Mouse (Mus musculus): ENCODE results near the gene Ifnk.
A peak's percentile ranks its signal among the peaks of the same experiment; 100 is the strongest.

Ifnk gene

DNA sequence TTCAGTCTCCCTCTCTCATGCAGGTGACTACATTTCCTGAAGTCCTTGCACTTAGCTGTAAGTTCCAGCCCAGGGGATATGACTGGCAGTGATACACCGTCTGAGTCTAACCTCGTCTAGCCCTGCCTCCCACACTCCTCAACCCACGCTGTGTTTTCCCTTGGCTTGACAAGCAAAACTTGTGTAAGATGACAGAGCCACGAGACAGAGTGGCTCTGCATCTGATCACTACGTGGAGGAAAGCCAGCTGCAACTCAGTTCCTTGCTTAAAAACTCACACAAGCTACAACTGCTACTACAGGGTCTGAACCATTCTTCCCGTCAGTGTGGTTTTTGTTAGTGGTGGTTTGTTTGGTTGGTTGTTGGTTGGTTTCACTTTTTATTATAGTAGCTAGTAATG lies 11.5 kb upstream of the Ifnk start:
- DNase-seq (ENCODE audit: low spot score in 2 of 2), result no peak

DNA sequence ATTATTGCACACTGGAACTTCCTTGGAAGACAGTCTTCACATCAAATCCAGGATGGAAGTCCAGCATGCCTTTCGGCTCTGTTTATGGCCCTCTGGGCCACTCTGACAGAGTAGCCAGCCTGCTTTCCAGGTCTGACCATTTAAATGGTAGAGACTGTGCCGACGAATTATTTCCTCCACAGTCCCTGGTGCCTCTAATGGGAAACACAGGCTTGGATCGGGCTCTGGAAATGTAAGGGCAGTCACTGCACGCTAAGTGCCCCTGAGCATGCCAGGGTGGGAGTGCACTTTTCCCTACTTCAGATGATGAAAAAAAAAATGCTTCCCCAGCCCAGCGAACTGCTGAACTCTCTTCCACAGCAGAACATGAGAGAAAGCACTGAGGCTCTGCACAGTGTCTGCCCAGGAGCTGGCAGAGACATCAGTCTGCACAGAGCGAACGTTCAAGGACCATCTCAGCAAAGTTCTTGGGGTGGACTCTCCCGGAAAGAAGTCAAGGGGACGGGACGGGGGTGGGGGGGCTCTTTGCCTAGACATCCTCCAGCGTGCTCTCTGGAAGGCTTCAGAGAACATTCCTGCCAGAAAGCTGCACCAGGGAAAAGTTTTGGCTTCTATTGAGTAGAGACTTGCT lies 8.3 kb upstream of the Ifnk start:
- no peak for DNase-seq (ENCODE audit: low spot score in 2 of 2)

DNA sequence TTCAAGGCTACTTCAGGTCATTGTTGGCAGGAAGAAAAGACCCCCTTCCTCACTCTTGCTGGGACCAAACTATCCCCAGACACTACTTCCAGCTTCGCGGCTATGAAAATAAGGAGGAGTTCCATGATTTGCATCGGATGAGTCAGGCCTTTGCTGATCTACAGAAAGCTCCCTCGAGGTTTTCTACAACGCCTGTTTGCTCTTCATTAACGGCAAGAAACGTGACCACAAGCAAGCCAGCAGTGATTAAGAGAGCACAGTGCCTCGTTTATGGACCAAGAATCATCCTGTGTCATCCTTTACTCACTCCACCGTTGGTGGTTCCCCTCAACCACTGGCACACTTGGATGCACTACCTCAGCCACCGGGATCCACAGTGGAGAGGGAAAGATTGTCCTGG lies 6.1 kb upstream of the Ifnk start:
- DNase-seq (ENCODE audit: low spot score in 2 of 2), result no peak

DNA sequence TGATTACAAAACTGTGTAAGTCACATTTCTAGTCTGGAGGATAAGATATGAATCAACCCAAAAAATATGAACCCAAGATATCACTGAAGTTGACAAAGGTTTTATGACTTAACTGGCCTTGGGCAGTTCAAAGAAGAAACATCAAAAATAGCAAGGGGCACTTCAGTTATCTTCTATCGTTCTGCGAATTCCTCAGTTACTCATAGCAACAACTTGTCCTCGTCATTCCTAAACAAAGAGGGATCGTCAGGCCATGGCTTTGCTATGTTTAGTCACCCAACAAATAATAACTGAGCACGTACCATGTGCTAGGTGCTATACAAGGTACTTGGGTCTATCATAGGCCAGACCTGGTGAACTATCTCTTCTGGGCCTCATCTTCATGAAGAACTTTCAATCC lies 5.3 kb upstream of the Ifnk start:
- no peak for DNase-seq (ENCODE audit: low spot score in 2 of 2)

DNA sequence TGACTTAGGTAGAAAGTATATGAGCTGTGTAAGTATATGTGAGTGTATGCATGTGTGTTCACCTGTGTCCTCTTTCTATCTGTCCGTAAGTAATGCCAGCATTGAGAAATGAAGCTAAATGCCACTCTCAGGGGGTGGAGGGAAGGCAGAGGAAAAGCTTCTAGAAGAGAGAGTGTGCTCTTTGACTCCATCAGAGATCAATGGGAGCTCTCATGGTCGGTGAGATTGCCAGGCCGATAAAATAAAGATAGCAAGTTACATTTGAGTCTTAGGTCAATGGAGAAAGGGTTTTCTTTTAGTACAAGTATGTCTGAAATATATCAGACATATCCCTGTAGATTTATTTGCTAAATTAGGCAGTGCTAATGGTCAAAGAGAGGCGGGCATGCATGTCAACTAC lies 3.5 kb upstream of the Ifnk start:
- no peak for DNase-seq (ENCODE audit: low spot score in 2 of 2)

DNA sequence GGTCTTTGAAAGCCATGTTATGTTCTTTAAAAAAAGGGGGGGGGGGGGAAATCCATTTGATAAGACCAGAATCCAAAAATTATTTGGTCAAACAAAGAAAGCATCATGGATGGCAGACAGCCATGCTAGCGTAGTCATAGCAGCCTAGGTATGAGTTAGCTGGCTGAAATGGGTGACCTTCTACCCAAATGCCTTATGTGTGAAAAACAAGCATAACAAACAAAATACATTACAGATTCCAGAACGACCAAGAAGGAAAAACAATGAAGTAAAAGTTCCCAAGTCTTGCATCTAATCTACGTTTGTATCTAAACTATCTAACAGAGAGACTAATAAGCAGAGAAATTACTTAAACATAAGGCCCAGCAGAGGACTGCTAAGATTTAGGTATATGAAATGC lies 1.1 kb upstream of the Ifnk start:
- DNase-seq (ENCODE audit: low spot score in 2 of 2), result no peak

DNA sequence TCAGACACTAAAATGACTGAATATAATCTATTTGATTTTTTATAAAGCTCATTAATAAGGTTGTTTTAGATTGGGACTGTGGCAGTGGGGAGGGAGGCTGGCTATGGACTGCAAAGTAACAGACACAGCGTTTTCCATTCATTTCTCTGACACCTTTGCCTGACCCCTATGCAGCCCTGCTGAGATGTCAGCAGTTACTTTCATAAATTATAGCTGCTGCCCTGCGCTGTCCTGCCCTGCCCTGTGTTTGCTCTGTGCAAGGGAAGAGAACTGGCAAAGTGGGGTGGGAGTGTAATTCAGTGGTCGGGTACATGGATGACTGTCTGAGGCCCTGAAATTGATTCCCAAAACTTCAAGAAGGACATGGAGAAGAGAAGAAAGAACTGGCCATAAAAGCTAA lies 2.2 kb downstream of the Ifnk start:
- DNase-seq (ENCODE audit: low spot score in 2 of 2), result no peak

DNA sequence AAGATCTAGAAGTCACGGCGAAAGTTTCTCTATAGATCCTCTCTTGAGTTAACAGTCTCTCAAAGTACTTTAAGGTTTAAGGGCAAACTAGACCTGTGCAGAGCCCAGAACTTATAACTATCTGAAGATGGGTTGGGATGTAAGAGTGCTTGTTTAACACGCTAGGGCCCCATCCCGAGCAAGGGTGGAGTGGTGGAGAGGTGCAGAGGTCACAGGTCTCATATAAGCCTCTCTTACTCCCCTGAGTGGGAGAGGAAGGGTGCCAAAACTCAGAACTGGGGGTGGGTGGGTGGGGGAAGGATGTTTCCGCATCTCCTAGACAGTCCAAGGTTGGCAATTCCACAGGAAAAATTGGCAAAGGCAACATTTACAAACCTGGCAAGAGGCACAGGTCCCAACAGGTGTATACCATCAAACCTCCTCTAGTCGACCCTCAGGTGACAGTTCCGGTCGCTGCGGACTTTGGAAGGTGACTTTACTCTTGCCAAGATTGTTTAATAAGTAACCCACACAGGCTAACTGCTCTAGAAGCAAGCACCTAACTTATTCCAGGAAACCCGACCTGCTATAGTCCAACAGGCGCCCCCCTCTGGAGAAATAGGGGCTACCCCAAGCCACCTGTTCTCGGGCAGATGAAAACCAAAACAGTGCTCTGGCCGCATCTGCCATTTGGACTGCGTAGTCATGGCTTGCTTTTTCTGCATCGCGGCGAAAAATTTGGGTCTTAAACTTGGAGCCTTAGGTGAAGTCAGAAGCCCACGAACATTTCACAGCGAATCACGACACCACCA lies 3.5 kb downstream of the Ifnk start:
- DNase-seq (ENCODE audit: low spot score in 2 of 2), result peak; percentile 47 to 72

DNA sequence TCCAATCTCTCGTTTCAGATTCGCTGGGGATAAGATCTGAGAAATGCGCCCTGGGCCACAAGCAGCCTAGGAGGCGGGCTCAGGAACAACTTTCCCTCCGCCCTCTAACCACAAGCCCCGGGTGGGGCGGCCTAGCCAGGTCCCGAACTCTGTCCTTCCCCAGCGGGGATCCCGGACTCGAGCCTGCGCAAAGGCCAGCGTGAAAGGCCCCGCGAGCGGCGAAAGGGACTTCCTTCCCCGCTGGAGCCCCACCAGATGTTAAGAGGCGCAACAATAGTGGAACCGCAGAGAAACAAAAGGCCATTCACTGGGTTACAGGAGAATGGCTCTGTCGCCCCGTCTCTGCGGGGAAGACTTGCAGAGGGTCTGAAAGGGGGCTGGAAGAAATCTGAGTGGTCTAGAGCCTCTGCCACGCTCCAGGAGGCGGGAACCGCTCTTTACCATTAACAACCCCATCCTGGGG lies 4.3 kb downstream of the Ifnk start:
- DNase-seq (ENCODE audit: low spot score in 2 of 2), result peak; percentile 49 to 74

DNA sequence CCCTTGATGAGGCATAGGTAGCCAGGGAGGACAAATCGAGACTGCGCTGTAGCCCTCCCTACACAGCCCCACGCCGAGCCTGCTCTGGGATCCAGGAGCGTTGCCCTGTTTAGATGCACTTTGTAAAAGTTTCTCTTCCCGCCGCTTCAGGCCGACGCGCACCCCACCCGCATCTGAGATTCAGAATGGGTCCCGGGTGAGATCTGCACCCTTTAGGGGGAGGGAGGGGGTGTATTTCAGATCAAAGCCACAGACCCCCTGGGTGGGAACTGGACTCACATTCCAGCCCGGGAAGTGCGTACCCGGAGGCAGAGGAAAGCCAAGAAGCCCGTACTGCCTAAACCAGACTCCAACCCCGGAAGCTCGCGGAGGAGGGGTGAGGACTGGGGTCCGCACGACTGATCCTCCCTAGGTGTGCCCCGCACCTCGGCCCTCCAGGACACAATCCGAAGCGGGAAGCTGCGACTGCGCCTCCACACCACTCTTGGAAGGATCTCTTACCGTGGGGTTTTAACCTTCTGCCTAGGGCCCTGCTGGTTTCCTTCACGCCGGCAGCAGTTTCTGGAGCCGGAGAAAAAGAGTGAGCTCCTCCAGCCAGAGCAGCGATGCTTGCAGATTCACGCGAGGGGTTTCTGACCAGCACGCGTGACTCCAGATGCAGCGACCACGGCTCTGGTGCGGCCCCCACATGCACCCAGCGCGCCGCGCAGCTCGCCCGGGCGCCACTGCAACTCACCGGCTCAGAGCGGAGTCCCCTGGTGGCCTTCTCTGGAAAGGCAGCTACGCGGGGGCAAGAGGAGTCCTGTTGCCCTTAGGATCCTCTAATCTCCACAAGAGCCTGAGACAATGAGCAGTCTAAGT lies 5.1 kb downstream of the Ifnk start, which contains the start of gene Mob3b:
Gene Mob3b (minus strand): TSS at position 734 of the 861 bp plus-strand sequence.
- peak; percentile 82 to 92 for DNase-seq (ENCODE audit: low spot score in 2 of 2)

DNA sequence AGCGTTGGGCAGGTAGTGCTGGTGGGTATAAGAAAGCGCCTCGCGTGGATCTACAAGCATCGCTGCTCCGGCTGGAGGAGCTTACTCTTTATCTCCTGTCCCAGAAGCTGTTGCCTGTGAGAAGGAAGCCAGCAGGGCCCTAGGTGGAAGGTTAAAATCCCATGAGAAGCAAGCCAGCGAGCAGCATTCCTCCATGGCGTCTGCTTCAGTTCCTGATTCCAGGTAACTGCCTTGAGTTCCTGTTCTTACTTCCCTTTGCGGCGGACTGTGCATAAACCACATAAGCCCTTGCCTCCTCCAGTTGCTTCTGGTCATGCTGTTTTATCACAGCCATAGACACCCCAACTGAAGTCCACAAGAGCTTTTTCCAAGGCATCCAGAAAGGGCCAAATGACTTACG lies 6.0 kb downstream of the Ifnk start:
- no peak for DNase-seq (ENCODE audit: low spot score in 2 of 2)

DNA sequence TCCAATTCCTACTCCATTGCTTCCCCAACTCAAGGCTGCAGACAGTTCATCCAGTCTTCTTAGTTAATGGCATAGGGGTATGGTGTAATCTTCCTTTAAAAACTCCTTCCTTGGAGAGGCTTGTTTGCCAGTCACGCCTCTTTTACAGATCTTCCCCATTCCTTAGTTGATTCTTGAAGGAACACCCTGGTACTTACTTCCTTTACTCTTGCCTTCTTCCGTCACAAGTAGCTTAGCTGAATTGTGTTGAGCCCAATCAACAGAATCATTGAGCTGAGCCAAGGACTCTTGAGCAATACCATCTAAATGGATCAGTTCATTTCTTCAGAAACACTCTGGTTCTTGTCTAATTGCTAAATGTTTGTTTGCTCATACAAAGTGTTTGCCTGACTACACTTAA lies 13.4 kb downstream of the Ifnk start:
- DNase-seq (ENCODE audit: low spot score in 2 of 2), result no peak

DNA sequence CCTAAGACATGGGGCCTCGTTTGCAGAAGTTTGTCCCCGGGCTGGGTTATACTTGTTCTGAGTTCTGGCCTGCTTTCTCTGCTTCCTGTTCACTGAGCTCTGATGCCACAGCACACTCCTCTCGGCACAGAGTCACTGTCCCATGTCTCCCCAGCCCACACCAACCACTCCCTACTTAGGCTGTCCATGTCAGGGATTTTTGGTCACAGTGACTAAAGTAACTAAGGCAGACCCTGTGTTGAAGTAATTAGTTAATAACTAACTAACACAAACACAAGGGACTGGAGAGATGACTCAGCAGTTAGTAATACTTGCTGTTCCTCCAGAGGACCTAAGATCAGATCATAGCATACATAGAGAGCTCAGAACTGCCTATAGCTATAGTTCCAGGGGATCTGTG lies 14.1 kb downstream of the Ifnk start:
- no peak for DNase-seq (ENCODE audit: low spot score in 2 of 2)

DNA sequence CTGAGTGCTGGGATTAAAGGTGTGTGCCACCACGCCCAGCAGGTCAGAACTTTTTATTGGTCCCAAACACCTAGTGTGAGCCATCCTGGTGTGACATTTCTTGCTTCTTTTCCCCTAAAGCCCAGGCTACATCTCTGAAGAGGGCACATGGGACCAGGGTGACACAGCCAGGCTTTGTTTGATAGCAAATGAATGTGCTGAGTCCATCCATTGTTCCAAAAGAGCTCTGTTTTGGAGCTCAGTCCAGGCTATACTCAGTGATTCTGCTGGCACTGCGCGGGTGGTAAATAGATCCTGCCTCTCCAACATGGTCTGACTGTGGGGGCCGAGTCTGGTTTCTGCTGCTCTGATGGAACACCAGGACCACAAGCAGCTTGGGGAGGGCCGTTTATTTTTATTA lies 16.0 kb downstream of the Ifnk start:
- DNase-seq (ENCODE audit: low spot score in 2 of 2), result no peak

DNA sequence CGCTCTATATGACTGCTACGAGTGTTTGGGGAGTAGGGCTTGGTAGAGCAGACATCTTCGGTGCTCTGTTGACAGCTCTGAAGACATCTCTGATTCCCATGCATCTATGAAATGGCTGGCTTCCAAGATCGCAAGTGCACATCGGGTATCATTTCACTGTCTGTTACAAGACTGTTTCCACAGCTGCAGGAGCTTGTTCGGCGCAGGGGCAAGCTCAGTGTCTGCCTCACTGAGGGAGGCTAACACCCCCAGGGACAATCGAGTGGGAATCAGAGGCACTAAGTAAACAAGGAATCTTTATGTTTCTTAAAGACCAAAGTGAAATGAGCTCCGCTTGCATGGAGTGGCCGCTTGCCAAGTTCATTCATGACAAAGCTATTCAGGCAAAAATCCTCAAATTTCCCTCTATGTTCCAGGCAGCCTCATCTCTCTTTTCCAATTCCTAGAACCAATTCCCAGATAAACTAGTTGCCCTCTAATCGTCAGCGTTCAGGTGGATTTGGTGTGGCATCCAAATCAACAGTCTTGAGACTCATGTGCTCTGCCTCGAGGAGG lies 17.8 kb downstream of the Ifnk start:
- no peak for DNase-seq (ENCODE audit: low spot score in 2 of 2)

DNA sequence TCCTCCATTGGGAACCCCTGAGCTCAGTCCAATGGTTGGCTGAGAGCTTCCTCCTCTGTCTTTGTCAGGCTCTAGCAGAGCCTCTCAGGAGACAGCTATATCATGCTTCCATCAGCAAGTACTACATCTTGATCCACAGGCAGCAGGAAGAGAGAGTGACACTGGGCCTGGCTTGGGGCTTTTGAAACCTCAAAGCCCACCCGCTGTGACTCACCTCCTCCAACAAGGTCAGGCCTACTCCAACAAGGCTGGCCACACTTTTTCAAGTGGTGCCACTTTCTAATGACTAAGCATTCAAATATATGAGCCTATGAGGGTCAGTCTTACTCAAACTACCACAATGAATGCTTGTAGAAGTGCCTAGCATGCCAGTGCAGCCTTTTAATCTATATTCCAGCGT lies 20.6 kb downstream of the Ifnk start:
- DNase-seq (ENCODE audit: low spot score in 2 of 2), result no peak

DNA sequence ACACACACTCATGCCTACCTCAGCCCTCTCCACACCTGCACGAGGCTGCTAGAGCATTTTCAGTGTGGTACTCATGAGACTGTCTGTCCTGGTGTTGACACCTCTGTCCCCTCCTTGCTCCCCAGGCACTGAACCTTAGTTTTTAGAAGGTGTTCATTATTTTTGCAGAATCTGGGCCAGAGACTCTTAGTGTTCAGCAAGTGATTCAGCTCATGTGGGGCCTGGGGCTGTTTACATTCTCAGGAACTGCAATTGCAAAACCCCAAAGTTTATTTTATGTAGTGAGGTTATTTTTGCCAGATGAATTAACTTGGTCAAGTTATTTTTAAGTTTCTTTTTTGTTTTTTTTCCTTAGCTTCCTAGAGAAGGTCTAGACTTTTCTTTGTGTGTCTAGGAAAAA lies 21.7 kb downstream of the Ifnk start:
- DNase-seq (ENCODE audit: low spot score in 2 of 2), result no peak

DNA sequence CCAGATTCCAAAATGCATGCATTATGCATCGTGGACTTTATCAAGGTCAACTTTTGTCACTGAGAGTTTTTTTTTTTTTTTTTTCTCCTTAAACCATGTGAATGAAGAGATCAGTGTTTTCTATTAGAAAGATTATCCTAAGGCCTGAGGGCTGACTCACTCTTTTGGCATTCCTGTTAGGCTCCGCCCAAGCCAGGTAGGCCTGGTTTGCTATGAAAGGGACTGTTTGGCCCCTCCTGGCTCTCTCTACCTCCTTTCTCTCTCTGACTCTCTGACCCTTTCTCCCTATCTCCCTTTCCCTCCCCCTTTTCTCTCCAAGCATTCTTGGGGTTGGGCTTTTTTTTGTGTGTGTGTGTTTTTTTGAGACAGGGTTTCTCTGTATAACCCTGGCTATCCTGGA lies 23.7 kb downstream of the Ifnk start:
- no peak for DNase-seq (ENCODE audit: low spot score in 2 of 2)

DNA sequence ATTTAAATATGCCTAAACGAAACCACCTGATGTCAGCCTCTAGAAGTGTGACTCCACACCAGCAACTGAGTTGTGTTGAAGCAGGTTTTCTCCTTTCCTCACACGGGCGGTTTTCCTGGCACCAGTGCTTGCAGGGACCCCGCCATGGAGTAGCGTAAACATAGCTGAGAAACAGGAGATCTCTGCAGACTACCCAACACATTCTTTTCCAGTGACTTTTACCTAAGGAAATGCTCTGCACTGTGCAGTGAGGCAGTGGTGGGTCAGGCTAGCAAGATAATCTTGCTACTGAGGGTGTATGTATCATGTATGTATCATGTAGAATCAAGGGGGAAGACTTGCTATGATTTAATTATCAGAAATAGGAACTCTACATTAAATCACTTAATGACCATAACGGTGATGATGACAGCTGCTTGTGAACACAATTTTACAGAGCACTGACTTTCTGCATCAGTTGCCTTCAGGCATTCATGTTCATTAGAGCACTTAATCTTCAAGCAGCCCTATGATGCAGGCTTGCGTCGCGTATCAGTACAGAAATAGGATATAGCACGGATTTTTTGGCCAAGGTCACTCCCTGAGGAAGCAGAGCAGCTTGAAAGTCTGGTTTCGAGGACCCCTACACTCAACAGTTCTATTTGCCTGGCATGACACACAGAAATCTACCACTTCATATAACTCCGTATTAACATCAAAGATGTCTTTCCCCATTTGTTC lies 26.2 kb downstream of the Ifnk start:
- no peak for DNase-seq (ENCODE audit: low spot score in 2 of 2)

DNA sequence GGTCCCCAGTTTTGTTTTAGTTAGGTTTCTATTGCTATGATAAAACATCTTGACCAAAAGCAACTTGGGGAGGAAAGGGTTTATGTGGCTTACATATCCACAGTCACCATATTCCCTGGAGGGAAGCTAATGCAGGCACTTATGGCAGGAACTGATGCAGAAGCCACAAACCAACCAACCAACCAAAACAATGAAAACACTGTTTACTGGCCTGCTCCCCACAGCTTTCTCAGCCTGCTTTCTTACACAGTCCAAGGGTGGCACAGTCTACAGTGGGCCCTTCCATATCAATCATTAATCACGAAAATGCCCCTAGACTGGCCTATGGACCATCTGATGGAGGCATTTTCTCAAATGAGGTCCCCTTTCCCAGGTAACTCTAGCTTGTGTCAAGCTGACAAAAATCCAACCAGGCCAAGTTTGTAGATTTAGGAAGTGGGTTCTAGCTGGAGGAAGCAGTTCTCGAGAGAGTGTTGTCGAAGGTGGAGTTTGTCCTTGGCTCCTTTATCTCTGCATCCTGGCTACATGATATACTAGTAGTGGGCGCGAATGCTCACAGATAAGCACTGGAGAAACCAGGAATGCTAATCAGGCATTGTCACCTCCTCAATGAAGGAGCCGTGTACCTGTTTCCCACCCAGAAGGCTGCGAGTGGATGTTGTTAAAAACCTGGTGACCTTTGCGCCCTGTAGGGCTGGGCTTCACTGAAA lies 35.9 kb downstream of the Ifnk start:
- DNase-seq (ENCODE audit: low spot score in 2 of 2), result no peak

DNA sequence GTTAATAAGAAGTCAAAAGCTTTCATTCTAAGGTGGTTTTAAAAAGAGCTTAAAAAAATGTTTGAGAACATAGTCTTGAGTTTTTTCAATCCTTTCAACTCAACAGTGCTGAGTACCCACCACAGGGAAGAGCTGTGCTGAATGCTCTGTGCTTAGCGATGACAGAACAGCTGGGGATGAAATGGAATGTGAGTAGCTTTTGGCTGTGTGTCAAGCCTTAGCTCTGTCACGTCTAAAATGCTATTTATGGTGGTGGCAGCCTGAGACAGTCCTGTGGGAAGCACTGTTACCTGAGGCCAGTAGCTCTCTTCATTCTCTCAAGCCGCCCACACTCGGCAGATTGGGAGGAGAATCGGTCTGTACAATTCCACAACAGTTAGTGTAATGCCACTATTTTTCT lies 37.9 kb downstream of the Ifnk start:
- DNase-seq (ENCODE audit: low spot score in 2 of 2), result no peak
